ENCODE assay signal across 8 mouse cellular contexts in the genomic region with DNA sequence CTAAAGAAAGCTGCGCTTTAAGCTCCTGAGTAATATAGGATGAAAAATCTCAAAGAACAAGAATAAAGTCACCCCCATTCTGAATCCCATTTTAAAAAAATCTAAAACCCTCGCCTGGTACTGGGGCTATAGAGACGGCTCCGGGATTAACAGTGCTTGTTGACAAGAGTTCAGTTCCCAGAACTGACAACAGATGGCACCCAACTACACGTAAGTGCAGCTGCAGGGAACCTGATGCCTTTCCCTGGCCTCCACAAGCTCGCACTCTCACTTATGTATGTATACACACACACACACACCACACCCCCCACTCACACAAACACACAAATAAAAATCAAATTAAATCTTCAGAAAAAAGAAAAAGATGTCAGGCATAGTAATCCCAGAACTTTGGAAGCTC. TPM values are rescaled to one million over a fixed set of nuclear protein-coding genes. Genes with fewer than 3 reads are reported as not detected.
DNase-seq lines count a peak whose midpoint lies in the region; ATAC-seq lines count a peak whose summit lies in the region.

No protein-coding gene starts in this region.

- H3K9me3 ChIP-seq in forebrain, embryonic 12.5 days, result no peaks in the 10 kb centered on the region
- no peaks in the 10 kb centered on the region for H3K9me3 ChIP-seq in forebrain, embryonic 16.5 days (ENCODE audit: control insufficient read depth, low read length)
- H3K9me3 ChIP-seq in midbrain, embryonic 11.5 days (ENCODE audit: control insufficient read depth, low read length), result no peaks in the 10 kb centered on the region
- no peaks in the 10 kb centered on the region for H3K9me3 ChIP-seq in midbrain, embryonic 16.5 days (replicated peaks; ENCODE audit: control insufficient read depth, low read length, poor library complexity, severe bottlenecking)
- no peaks in the 10 kb centered on the region for H3K9me3 ChIP-seq in liver, embryonic 11.5 days (ENCODE audit: control insufficient read depth, low read length)

- 0 out of 2 replicates have a peak, but pooled peaks have one; percentile 36 for ATAC-seq in forebrain, embryonic 12.5 days (ENCODE audit: low FRiP score)
- no peak for ATAC-seq in forebrain, embryonic 16.5 days
- ATAC-seq in midbrain, embryonic 11.5 days (ENCODE audit: low FRiP score), result no peak
- ATAC-seq in midbrain, embryonic 16.5 days, result no peak
- peak; percentile 49; the same call in 1 of the 2 replicates for ATAC-seq in liver, embryonic 11.5 days (replicated peaks; ENCODE audit: low FRiP score)

- 61% methylated on average over 6 of the region's 6 CpGs for WGBS in forebrain, embryonic 12.5 days
- WGBS in forebrain, embryonic 16.5 days, result 51% methylated on average over 6 of the region's 6 CpGs
- 64% methylated on average over 6 of the region's 6 CpGs for WGBS in midbrain, embryonic 11.5 days
- WGBS in midbrain, embryonic 16.5 days, result 47% methylated on average over 6 of the region's 6 CpGs
- 62% methylated on average over 6 of the region's 6 CpGs for WGBS in liver, embryonic 11.5 days

- H3K27me3 ChIP-seq in forebrain, embryonic 12.5 days, result no peaks in the 10 kb centered on the region
- no peaks in the 10 kb centered on the region for H3K27me3 ChIP-seq in forebrain, embryonic 16.5 days (replicated peaks; ENCODE audit: control insufficient read depth, insufficient read depth, low read length)
- H3K27me3 ChIP-seq in midbrain, embryonic 11.5 days (ENCODE audit: control insufficient read depth, insufficient read depth, low read length), result no peaks in the 10 kb centered on the region
- no peaks in the 10 kb centered on the region for H3K27me3 ChIP-seq in midbrain, embryonic 16.5 days (ENCODE audit: control insufficient read depth, insufficient read depth, low read depth, low read length)
- no peaks in the 10 kb centered on the region for H3K27me3 ChIP-seq in liver, embryonic 11.5 days (replicated peaks; ENCODE audit: control insufficient read depth, insufficient read depth, low read length)

- peaks cover 30% of the 10 kb centered on the region for H3K4me1 ChIP-seq in forebrain, embryonic 12.5 days
- peaks cover 24% of the 10 kb centered on the region for H3K4me1 ChIP-seq in forebrain, embryonic 16.5 days (replicated peaks; ENCODE audit: control insufficient read depth, insufficient read depth, low read length)
- peaks cover 6% of the 10 kb centered on the region; the same call in 1 of the 2 replicates for H3K4me1 ChIP-seq in midbrain, embryonic 11.5 days (ENCODE audit: control insufficient read depth, insufficient read depth, low read length)
- peaks cover 18% of the 10 kb centered on the region for H3K4me1 ChIP-seq in midbrain, embryonic 16.5 days (ENCODE audit: control insufficient read depth, insufficient read depth, low read length)
- H3K4me1 ChIP-seq in liver, embryonic 11.5 days (replicated peaks; ENCODE audit: control insufficient read depth, insufficient read depth, low read length), result peaks cover 8% of the 10 kb centered on the region; the same call in 1 of the 2 replicates

- no peak overlapping the region for H3K4me3 ChIP-seq in forebrain, embryonic 12.5 days (replicated peaks)
- H3K4me3 ChIP-seq in forebrain, embryonic 16.5 days (replicated peaks; ENCODE audit: low read length), result no peak overlapping the region
- no peak overlapping the region for H3K4me3 ChIP-seq in midbrain, embryonic 11.5 days (ENCODE audit: low read depth, low read length)
- H3K4me3 ChIP-seq in midbrain, embryonic 16.5 days (ENCODE audit: low read depth, low read length), result no peak overlapping the region
- H3K4me3 ChIP-seq in liver, embryonic 11.5 days (ENCODE audit: low read depth, low read length), result no peak overlapping the region

- H3K27ac ChIP-seq in forebrain, embryonic 12.5 days, result no peak overlapping the region
- H3K27ac ChIP-seq in forebrain, embryonic 16.5 days (ENCODE audit: low read length), result no peak overlapping the region
- no peak overlapping the region for H3K27ac ChIP-seq in midbrain, embryonic 11.5 days (ENCODE audit: low read depth, low read length)
- H3K27ac ChIP-seq in midbrain, embryonic 16.5 days (ENCODE audit: low read length), result no peak overlapping the region
- no peak overlapping the region for H3K27ac ChIP-seq in liver, embryonic 11.5 days (ENCODE audit: low read depth, low read length)

- no peak overlapping the region for H3K9ac ChIP-seq in forebrain, embryonic 12.5 days
- no peak overlapping the region for H3K9ac ChIP-seq in forebrain, embryonic 16.5 days (replicated peaks; ENCODE audit: low read depth, low read length)
- no peak overlapping the region for H3K9ac ChIP-seq in midbrain, embryonic 11.5 days (ENCODE audit: low read length)
- no peak overlapping the region for H3K9ac ChIP-seq in midbrain, embryonic 16.5 days (ENCODE audit: low read depth, low read length)
- H3K9ac ChIP-seq in liver, embryonic 11.5 days (ENCODE audit: low read depth, low read length), result no peak overlapping the region

- peak; percentile 85 for DNase-seq in midbrain, embryonic 11.5 days (ENCODE audit: low spot score, missing footprints)
- DNase-seq in brain, adult 2 months (ENCODE audit: low read depth, low spot score), result peak; percentile 85
- no peak for DNase-seq in liver, embryonic 11.5 days (ENCODE audit: low spot score)
- peak; percentile 35 for DNase-seq in thymus, postnatal 0 days (ENCODE audit: low spot score)
- DNase-seq in urinary bladder, adult 18-20 months (ENCODE audit: low spot score in 2 of 2), result no peak

- peaks cover 81% of the 10 kb centered on the region for H3K36me3 ChIP-seq in forebrain, embryonic 12.5 days (replicated peaks)
- peaks cover 19% of the 10 kb centered on the region for H3K36me3 ChIP-seq in forebrain, embryonic 16.5 days (ENCODE audit: control insufficient read depth, insufficient read depth)
- peaks cover 23% of the 10 kb centered on the region for H3K36me3 ChIP-seq in midbrain, embryonic 11.5 days (ENCODE audit: control insufficient read depth, insufficient read depth, low read length)
- peaks cover 22% of the 10 kb centered on the region for H3K36me3 ChIP-seq in midbrain, embryonic 16.5 days (ENCODE audit: control insufficient read depth, insufficient read depth, low read length)
- H3K36me3 ChIP-seq in liver, embryonic 11.5 days (ENCODE audit: control insufficient read depth, insufficient read depth, low read length), result peaks cover 41% of the 10 kb centered on the region

- H3K4me2 ChIP-seq in forebrain, embryonic 12.5 days, result no peak overlapping the region
- no peak overlapping the region for H3K4me2 ChIP-seq in forebrain, embryonic 16.5 days (ENCODE audit: low read length)
- H3K4me2 ChIP-seq in midbrain, embryonic 11.5 days, result no peak overlapping the region
- H3K4me2 ChIP-seq in midbrain, embryonic 16.5 days (ENCODE audit: low read length), result no peak overlapping the region
- no peak overlapping the region for H3K4me2 ChIP-seq in liver, embryonic 11.5 days

RNA-seq across cellular contexts. Expression of a gene that starts 7.2 kb away (rescaled TPM):
- polyA plus RNA-seq in forebrain, embryonic 12.5 days (2016; fragmentation: Nextera tagmentation; extraction: Ambion mirVana), result 513 and 521 TPM in 2 replicates
- 794 and 796 TPM in 2 replicates for polyA plus RNA-seq in forebrain, embryonic 16.5 days (2015; fragmentation: Nextera tagmentation; extraction: Ambion mirVana)
- 544 TPM in 2 replicates for polyA plus RNA-seq in midbrain, embryonic 11.5 days (2014; fragmentation: Nextera tagmentation; extraction: Ambion mirVana)
- 661 and 697 TPM in 2 replicates for polyA plus RNA-seq in midbrain, embryonic 16.5 days (2015; fragmentation: Nextera tagmentation; extraction: Ambion mirVana)
- polyA plus RNA-seq in liver, embryonic 11.5 days (2014; fragmentation: Nextera tagmentation; extraction: Ambion mirVana), result 449 and 453 TPM in 2 replicates
- 624 and 637 TPM in 2 replicates for polyA plus RNA-seq in thymus, postnatal 0 days (2015; fragmentation: Nextera tagmentation; extraction: Ambion mirVana)

RNA-seq across cellular contexts. Expression of a gene that starts 16.6 kb away (rescaled TPM):
- polyA plus RNA-seq in forebrain, embryonic 12.5 days (2016; fragmentation: Nextera tagmentation; extraction: Ambion mirVana), result 296 TPM in 2 replicates
- 127 and 131 TPM in 2 replicates for polyA plus RNA-seq in forebrain, embryonic 16.5 days (2015; fragmentation: Nextera tagmentation; extraction: Ambion mirVana)
- 304 and 328 TPM in 2 replicates for polyA plus RNA-seq in midbrain, embryonic 11.5 days (2014; fragmentation: Nextera tagmentation; extraction: Ambion mirVana)
- 87.1 and 98.0 TPM in 2 replicates for polyA plus RNA-seq in midbrain, embryonic 16.5 days (2015; fragmentation: Nextera tagmentation; extraction: Ambion mirVana)
- polyA plus RNA-seq in liver, embryonic 11.5 days (2014; fragmentation: Nextera tagmentation; extraction: Ambion mirVana), result 185 and 187 TPM in 2 replicates
- polyA plus RNA-seq in thymus, postnatal 0 days (2015; fragmentation: Nextera tagmentation; extraction: Ambion mirVana), result 110 and 118 TPM in 2 replicates

RNA-seq across cellular contexts. Expression of a gene that starts 41.0 kb away (rescaled TPM):
- 914 and 930 TPM in 2 replicates for polyA plus RNA-seq in forebrain, embryonic 12.5 days (2016; fragmentation: Nextera tagmentation; extraction: Ambion mirVana)
- 455 and 488 TPM in 2 replicates for polyA plus RNA-seq in forebrain, embryonic 16.5 days (2015; fragmentation: Nextera tagmentation; extraction: Ambion mirVana)
- polyA plus RNA-seq in midbrain, embryonic 11.5 days (2014; fragmentation: Nextera tagmentation; extraction: Ambion mirVana), result 1,035 and 1,053 TPM in 2 replicates
- 410 and 427 TPM in 2 replicates for polyA plus RNA-seq in midbrain, embryonic 16.5 days (2015; fragmentation: Nextera tagmentation; extraction: Ambion mirVana)
- polyA plus RNA-seq in liver, embryonic 11.5 days (2014; fragmentation: Nextera tagmentation; extraction: Ambion mirVana), result 1,160 and 1,259 TPM in 2 replicates
- polyA plus RNA-seq in thymus, postnatal 0 days (2015; fragmentation: Nextera tagmentation; extraction: Ambion mirVana), result 1,118 and 1,206 TPM in 2 replicates

RNA-seq across cellular contexts. Expression of a gene that starts 47.9 kb away (rescaled TPM):
- 2.5 and 4.6 TPM in 2 replicates for polyA plus RNA-seq in forebrain, embryonic 12.5 days (2016; fragmentation: Nextera tagmentation; extraction: Ambion mirVana)
- polyA plus RNA-seq in forebrain, embryonic 16.5 days (2015; fragmentation: Nextera tagmentation; extraction: Ambion mirVana), result 1.9 and 3.6 TPM in 2 replicates
- polyA plus RNA-seq in midbrain, embryonic 11.5 days (2014; fragmentation: Nextera tagmentation; extraction: Ambion mirVana), result 1.7 and 2.6 TPM in 2 replicates
- polyA plus RNA-seq in midbrain, embryonic 16.5 days (2015; fragmentation: Nextera tagmentation; extraction: Ambion mirVana), result 5.9 and 6.0 TPM in 2 replicates
- polyA plus RNA-seq in liver, embryonic 11.5 days (2014; fragmentation: Nextera tagmentation; extraction: Ambion mirVana), result 2.1 and 4.4 TPM in 2 replicates
- polyA plus RNA-seq in thymus, postnatal 0 days (2015; fragmentation: Nextera tagmentation; extraction: Ambion mirVana), result 3.8 and 4.1 TPM in 2 replicates

Comparison
In these comparisons a context has a peak if more than half of its experiments do, and no peak if none do; other contexts are left out.
1. ATAC-seq: peak in forebrain, embryonic 12.5 days (single experiment) and liver, embryonic 11.5 days (single experiment); none in forebrain, embryonic 16.5 days (single experiment), midbrain, embryonic 11.5 days (single experiment) and midbrain, embryonic 16.5 days (single experiment).
2. DNase-seq: peak in midbrain, embryonic 11.5 days (single experiment), brain, adult 2 months (single experiment) and thymus, postnatal 0 days (single experiment); none in liver, embryonic 11.5 days (single experiment) and urinary bladder, adult 18-20 months (0 of 2).